Mouse (Mus musculus) hindbrain, postnatal 0 days (tissue): ENCODE measurements around the gene Hoxa4. TPM values are rescaled to one million over a fixed set of nuclear protein-coding genes. Genes with fewer than 3 reads are reported as not detected.
A peak's percentile ranks its signal among the peaks of the same experiment; 100 is the strongest.

Source experiments
- ATAC-seq: fragments of 200-750 bp; cut with Nextera tagmentation; 2 replicates; pipeline ENCODE4 v1.8.0; 2017; ENCODE audit warnings: mild to moderate bottlenecking, moderate TSS enrichment, moderate library complexity
- DNase-seq: peaks from one replicate; pipeline ENCODE4 v3.0.0-alpha.2; 2015; ENCODE audit warnings: low spot score
- H3K27ac ChIP-seq: fragments of 300-500 bp; sonication (generic); 2 replicates; pipeline ENCODE4 v1.5.1; 2014; ENCODE audit warnings: mild to moderate bottlenecking
- H3K27me3 ChIP-seq: fragments of 300-500 bp; sonication (generic); 2 replicates; pipeline ENCODE4 v1.6.1; 2014; ENCODE audit warnings: low read length, mixed read lengths; ENCODE audit not compliant: insufficient read depth
- H3K36me3 ChIP-seq: fragments of 300-500 bp; sonication (generic); 2 replicates; pipeline ENCODE4 v1.6.1; 2014; ENCODE audit warnings: low read length, mixed read lengths; ENCODE audit not compliant: insufficient read depth
- H3K4me1 ChIP-seq: fragments of 300-500 bp; sonication (generic); 2 replicates; pipeline ENCODE4 v1.6.1; 2014; ENCODE audit warnings: antibody characterized with exemption, low read length, mixed read lengths; ENCODE audit not compliant: insufficient read depth
- H3K4me2 ChIP-seq: fragments of 300-500 bp; sonication (generic); 2 replicates; pipeline ENCODE4 v1.6.1; 2014; ENCODE audit warnings: low read depth, mild to moderate bottlenecking, low read length, moderate library complexity, mixed read lengths
- H3K4me3 ChIP-seq: fragments of 300-500 bp; sonication (generic); 2 replicates; pipeline ENCODE4 v1.5.1; 2014; ENCODE audit warnings: low read length
- H3K9ac ChIP-seq: fragments of 300-500 bp; sonication (generic); replicated peaks from 2 replicates; pipeline ENCODE4 v1.6.1; 2014; ENCODE audit warnings: mild to moderate bottlenecking, low read length, moderate library complexity, mixed read lengths
- H3K9me3 ChIP-seq: fragments of 300-500 bp; sonication (generic); 2 replicates; pipeline ENCODE4 v1.6.1; 2016; ENCODE audit warnings: low read length, mixed read lengths
- CTCF ChIP-seq: IDR thresholded peaks from 2 replicates; pipeline ENCODE4 v1.5.1; 2016; ENCODE audit warnings: antibody characterized with exemption, control low read depth, low read depth
- WGBS: fragments of 180-500 bp; shearing (Covaris S2); extraction: QIAGEN DNeasy Blood & Tissue Kit; methylation state at CpG from one replicate; pipeline ENCODE4 v1.1.7; 2014; 5-methylcytosine and 5-hydroxymethylcytosine counted together
- polyA plus RNA-seq: library from polyadenylated mRNA; unstranded; fragments of >200 nt; fragmentation: Nextera tagmentation; extraction: Ambion mirVana; gene quantifications from 2 replicates; pipeline ENCODE4 v1.2.1, GENCODE M21; 2015
- total RNA-seq: library from RNA; depleted of rRNA; stranded (reverse); fragments of >200 nt; gene quantifications from 2 replicates; pipeline ENCODE4 v1.2.3, GENCODE M21; 2014

Gene Hoxa4
- total and polyA plus RNA-seq, 2 experiments from 2014 or later, result 4.8 to 12.0 TPM

DNA sequence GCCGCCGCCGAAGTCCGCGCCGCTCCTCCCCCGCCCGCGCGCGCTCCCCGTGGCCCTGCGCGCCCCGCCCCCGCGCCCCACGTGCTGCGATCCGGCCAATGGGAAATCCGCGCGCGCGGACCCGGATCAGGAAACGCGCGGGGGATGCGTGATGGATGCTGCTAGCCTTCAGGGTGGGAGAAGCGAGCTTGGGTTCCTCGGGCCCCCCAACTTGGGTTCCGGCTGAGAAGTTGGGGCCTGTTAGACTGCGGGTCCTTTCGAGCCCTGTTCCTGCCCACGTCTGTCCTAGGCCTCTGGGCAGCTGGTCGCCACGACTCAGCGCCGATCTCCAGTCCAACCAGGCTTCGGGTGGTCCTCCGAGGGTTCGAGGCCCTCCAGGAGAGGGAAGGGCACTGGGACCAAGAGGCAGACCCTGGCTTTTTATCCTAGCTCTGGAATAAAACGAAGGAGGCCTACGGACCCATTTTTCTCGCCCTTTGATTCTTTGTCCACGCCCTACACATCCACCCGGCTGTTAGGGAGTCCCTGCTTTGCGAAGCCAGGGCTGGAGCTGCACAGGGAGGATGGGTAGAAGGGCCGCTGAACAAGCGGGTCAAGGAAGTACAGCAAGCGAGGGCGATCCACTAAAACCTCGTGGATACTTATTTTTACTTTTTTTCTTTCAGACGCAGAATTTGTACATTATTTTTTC is 452 bp upstream of the Hoxa4 start:
- H3K9me3 ChIP-seq, result no peaks in the 10 kb centered on the region
- peak overlapping the region; percentile 41 for H3K4me3 ChIP-seq
- no peak for TF ChIP-seq CTCF
- H3K4me2 ChIP-seq, result peak overlapping the region; percentile 50
- H3K9ac ChIP-seq, result no peak overlapping the region
- no peaks in the 10 kb centered on the region for H3K36me3 ChIP-seq
- H3K27ac ChIP-seq, result peak overlapping the region; percentile 3; the same call in 1 of the 2 replicates
- DNase-seq (peak; percentile 91), ATAC-seq (peak; percentile 81)
- WGBS, result under 1% methylated on average over 42 of the region's 55 CpGs
- no peaks in the 10 kb centered on the region for H3K4me1 ChIP-seq
- H3K27me3 ChIP-seq, result peaks cover 83% of the 10 kb centered on the region

GRCm38 (mm10) chr6:52190410-52190809 is 1.1 kb downstream of the Hoxa4 start:
- peaks cover 82% of the 10 kb centered on the region for H3K27me3 ChIP-seq
- no peaks in the 10 kb centered on the region for H3K9me3 ChIP-seq
- 7% methylated on average over 23 of the region's 23 CpGs for WGBS
- H3K36me3 ChIP-seq, result no peaks in the 10 kb centered on the region
- peak overlapping the region; percentile 50 for H3K4me2 ChIP-seq
- H3K9ac ChIP-seq, result peak overlapping the region; percentile 57
- no peak for TF ChIP-seq CTCF
- peak overlapping the region; percentile 41 for H3K4me3 ChIP-seq
- no peak for DNase-seq
- peak overlapping the region; percentile 79 for H3K27ac ChIP-seq
- no peak for ATAC-seq
- H3K4me1 ChIP-seq, result no peaks in the 10 kb centered on the region

- H3K9me3 ChIP-seq, result no peaks in the 10 kb centered on the region
- H3K4me1 ChIP-seq, result no peaks in the 10 kb centered on the region
- H3K27me3 ChIP-seq, result peaks cover 85% of the 10 kb centered on the region
- 9% methylated on average over 8 of the region's 8 CpGs for WGBS
- H3K27ac ChIP-seq, result peak overlapping the region; percentile 79
- DNase-seq (no peak), ATAC-seq (no peak)
- H3K36me3 ChIP-seq, result no peaks in the 10 kb centered on the region
- H3K4me2 ChIP-seq, result peak overlapping the region; percentile 50
- no peak for TF ChIP-seq CTCF
- peak overlapping the region; percentile 41 for H3K4me3 ChIP-seq
- peak overlapping the region; percentile 57 for H3K9ac ChIP-seq
These were observed 1.6 kb downstream of the Hoxa4 start for GRCm38 (mm10) chr6:52189909-52190308.

DNA sequence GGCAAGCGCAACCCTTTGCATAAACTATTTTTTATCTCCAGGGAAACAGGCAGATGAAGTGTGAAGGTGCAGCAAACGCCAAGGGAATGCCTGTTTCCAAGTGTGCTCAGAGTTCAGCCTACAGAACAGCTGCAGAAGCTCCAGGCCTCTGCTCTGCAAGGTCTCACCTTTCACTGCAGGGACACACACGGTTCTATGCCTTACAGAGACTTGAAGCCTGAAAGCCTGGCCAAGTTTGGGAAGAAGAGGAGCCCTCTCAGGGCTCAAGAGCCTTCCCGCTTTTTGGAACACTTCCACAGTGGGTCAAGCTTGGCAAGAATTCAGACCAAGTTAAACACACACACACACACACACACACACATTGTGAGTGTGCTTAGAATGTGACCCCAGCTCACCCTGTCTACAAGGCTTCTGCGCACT is 2.4 kb downstream of the Hoxa4 start:
- H3K27me3 ChIP-seq, result peaks cover 85% of the 10 kb centered on the region
- 14% methylated on average over 5 of the region's 5 CpGs for WGBS
- DNase-seq (no peak), ATAC-seq (no peak)
- 0 out of 2 replicates have a peak, but pooled peaks cover 4% of the 10 kb centered on the region for H3K4me1 ChIP-seq
- H3K36me3 ChIP-seq, result no peaks in the 10 kb centered on the region
- no peak for TF ChIP-seq CTCF
- peak overlapping the region; percentile 50 for H3K4me2 ChIP-seq
- no peaks in the 10 kb centered on the region for H3K9me3 ChIP-seq
- H3K4me3 ChIP-seq, result no peak overlapping the region
- H3K9ac ChIP-seq, result no peak overlapping the region; the same call in 1 of the 2 replicates
- peak overlapping the region; percentile 79; the same call in 1 of the 2 replicates for H3K27ac ChIP-seq

- no peaks in the 10 kb centered on the region for H3K36me3 ChIP-seq
- 0 out of 2 replicates have a peak, but pooled peaks cover 4% of the 10 kb centered on the region for H3K4me1 ChIP-seq
- no peak for TF ChIP-seq CTCF
- no peak for ATAC-seq
- no peak for DNase-seq
- H3K27ac ChIP-seq, result no peak overlapping the region
- no peak overlapping the region for H3K9ac ChIP-seq
- H3K9me3 ChIP-seq, result no peaks in the 10 kb centered on the region
- peaks cover 92% of the 10 kb centered on the region for H3K27me3 ChIP-seq
- WGBS, result 14% methylated on average over 1 of the region's 1 CpGs
- no peak overlapping the region for H3K4me2 ChIP-seq
- H3K4me3 ChIP-seq, result no peak overlapping the region
These were observed 5.1 kb downstream of the Hoxa4 start for GRCm38 (mm10) chr6:52186500-52186899.

DNA sequence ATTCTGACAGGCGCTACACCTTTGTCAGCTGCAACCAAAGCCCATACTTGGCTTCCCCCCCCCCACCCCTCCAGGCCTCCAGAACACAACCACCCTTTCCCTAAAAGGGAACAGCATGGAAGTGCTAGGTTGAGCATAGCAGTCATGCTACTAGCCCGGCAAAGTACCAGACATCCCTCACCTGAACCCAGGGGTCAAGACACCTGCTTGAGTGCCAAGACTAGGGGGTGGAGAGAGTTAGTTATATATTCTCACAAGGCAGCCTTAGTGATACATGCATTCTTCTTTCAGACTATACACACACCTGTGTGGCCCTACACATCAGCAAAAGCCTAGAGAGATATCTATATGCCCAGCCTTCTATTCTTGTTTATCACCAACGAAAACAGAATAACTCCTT is 5.7 kb downstream of the Hoxa4 start:
- Histone ChIP-seq H3K27ac (no peak overlapping the region; the same call in 1 of the 2 replicates), H3K4me2 (no peak overlapping the region)

GRCm38 (mm10) chr6:52185222-52185621 is 6.3 kb downstream of the Hoxa4 start:
- Histone ChIP-seq H3K36me3 (no peaks in the 10 kb centered on the region), H3K9ac (no peak overlapping the region), H3K4me3 (no peak overlapping the region; the same call in 1 of the 2 replicates), H3K27me3 (peaks cover 94% of the 10 kb centered on the region), H3K9me3 (no peaks in the 10 kb centered on the region), H3K27ac (0 out of 2 replicates have a peak overlapping the region, but pooled peaks have one; percentile 45), H3K4me2 (peak overlapping the region; percentile 30), H3K4me1 (0 out of 2 replicates have a peak, but pooled peaks cover 4% of the 10 kb centered on the region)
- TF ChIP-seq CTCF, result no peak
- 4% methylated on average over 19 of the region's 19 CpGs for WGBS
- ATAC-seq (no peak), DNase-seq (no peak)

More for the DNA sequence above, 5.7 kb downstream of the Hoxa4 start:
- no peak for DNase-seq
- H3K4me3 ChIP-seq, result no peak overlapping the region
- TF ChIP-seq CTCF, result no peak
- H3K27me3 ChIP-seq, result peaks cover 93% of the 10 kb centered on the region
- no peak overlapping the region for H3K9ac ChIP-seq
- no peak for ATAC-seq
- no peaks in the 10 kb centered on the region for H3K36me3 ChIP-seq
- H3K4me1 ChIP-seq, result 0 out of 2 replicates have a peak, but pooled peaks cover 4% of the 10 kb centered on the region
- WGBS, result 15% methylated on average over 3 of the region's 3 CpGs
- no peaks in the 10 kb centered on the region for H3K9me3 ChIP-seq
